Mouse (Mus musculus) heart, embryonic 14.5 days (tissue): ENCODE results near the gene Gm17617. TPM values are rescaled to one million over a fixed set of nuclear protein-coding genes. Genes with fewer than 3 reads are reported as not detected.

Experiments
- ATAC-seq: fragments of 200-750 bp; cut with Nextera tagmentation; 2 replicates; pipeline ENCODE4 v1.8.0; 2017; ENCODE audit warnings: low read depth, moderate TSS enrichment; ENCODE audit not compliant: insufficient number of reproducible peaks, insufficient read depth, low FRiP score
- H3K27ac ChIP-seq, 2 experiments: fragments of 200-500 bp in 1 of 2; fragments of 300-500 bp in 1 of 2; sonication (generic) in 1 of 2; replicated peaks in 1 of 2; 2 replicates each; pipeline ENCODE4 v1.5.1; 2012 to 2014; ENCODE audit warnings: low read depth in 2 of 2, low read length in 2 of 2, control low read depth in 1 of 2, mild to moderate bottlenecking in 1 of 2, mixed read lengths in 1 of 2; ENCODE audit not compliant: control insufficient read depth in 1 of 2, insufficient read depth in 1 of 2
- H3K27me3 ChIP-seq: fragments of 300-500 bp; sonication (generic); 2 replicates; pipeline ENCODE4 v1.6.1; 2014; ENCODE audit warnings: mild to moderate bottlenecking, low read length, control low read depth; ENCODE audit not compliant: control insufficient read depth, insufficient read depth
- H3K36me3 ChIP-seq: fragments of 300-500 bp; sonication (generic); 2 replicates; pipeline ENCODE4 v1.6.1; 2014; ENCODE audit warnings: mild to moderate bottlenecking, control low read depth, low read length, mixed read lengths; ENCODE audit not compliant: control insufficient read depth, insufficient read depth
- H3K4me1 ChIP-seq, 2 experiments: fragments of 200-500 bp in 1 of 2; fragments of 300-500 bp in 1 of 2; sonication (generic) in 1 of 2; 2 replicates each; pipeline ENCODE4 v1.6.1; 2012 to 2014; ENCODE audit warnings: low read length in 2 of 2, control low read depth in 1 of 2, mixed read lengths in 1 of 2; ENCODE audit not compliant: control insufficient read depth in 2 of 2, insufficient read depth in 2 of 2
- H3K4me2 ChIP-seq: fragments of 300-500 bp; sonication (generic); 2 replicates; pipeline ENCODE4 v1.6.1; 2014; ENCODE audit warnings: mild to moderate bottlenecking, low read length
- H3K4me3 ChIP-seq, 2 experiments: fragments of 200-500 bp in 1 of 2; fragments of 300-500 bp in 1 of 2; sonication (generic) in 1 of 2; 2 replicates each; pipeline ENCODE4 v1.5.1; 2012 to 2014; ENCODE audit warnings: low read length in 2 of 2, mild to moderate bottlenecking in 2 of 2, control low read depth in 1 of 2, low read depth in 1 of 2, moderate library complexity in 1 of 2; ENCODE audit not compliant: control insufficient read depth in 1 of 2, insufficient read depth in 1 of 2
- H3K9ac ChIP-seq: fragments of 300-500 bp; sonication (generic); 2 replicates; pipeline ENCODE4 v1.6.1; 2014; ENCODE audit warnings: mild to moderate bottlenecking, low read length
- H3K9me3 ChIP-seq: fragments of 300-500 bp; sonication (generic); 2 replicates; pipeline ENCODE4 v1.6.1; 2016; ENCODE audit warnings: low read length, control low read depth; ENCODE audit not compliant: control insufficient read depth
- WGBS: fragments of 180-500 bp; shearing (Covaris S2); extraction: QIAGEN DNeasy Blood & Tissue Kit; methylation state at CpG from one replicate; pipeline ENCODE4 v1.1.7; 2014; 5-methylcytosine and 5-hydroxymethylcytosine counted together
- polyA plus RNA-seq: library from polyadenylated mRNA; unstranded; fragments of >200 nt; fragmentation: Nextera tagmentation; extraction: Ambion mirVana; gene quantifications from 2 replicates; pipeline ENCODE4 v1.2.1, GENCODE M21; 2014

Gene Gm17617
- not detected in 2 replicates for polyA plus RNA-seq

- ATAC-seq = no peak
- no peaks in the 10 kb centered on the region for H3K4me1 ChIP-seq
- H3K4me2 ChIP-seq = no peak within 1 kb of the TSS
- no peaks in the 10 kb centered on the region for H3K9me3 ChIP-seq
- no peaks in the 10 kb centered on the region for H3K27me3 ChIP-seq
- H3K36me3 ChIP-seq = peaks cover 60% of the 10 kb centered on the region
- no peak within 1 kb of the TSS for H3K9ac ChIP-seq
- WGBS = 85% methylated on average over 2 of the region's 2 CpGs
- no peak within 1 kb of the TSS for H3K4me3 ChIP-seq
- no peak within 1 kb of the TSS for H3K27ac ChIP-seq
Observed at GRCm38 (mm10) chr13:55133448-55133847, at the start of gene Gm17617. TSS of gene Gm17617 (minus strand) at chr13:55133548.

- Histone ChIP-seq H3K9ac (peak overlapping the region; percentile 73), H3K4me3 (peak overlapping the region; percentile 40 to 43), H3K27ac (peak overlapping the region; percentile 79 to 85), H3K36me3 (no peaks in the 10 kb centered on the region), H3K27me3 (no peaks in the 10 kb centered on the region), H3K9me3 (no peaks in the 10 kb centered on the region), H3K4me2 (peak overlapping the region; percentile 74), H3K4me1 (peaks cover 0 to 5% of the 10 kb centered on the region in 2 experiments; a peak in 1 of 4 replicates)
- peak; percentile 76 for ATAC-seq
- WGBS = 4% methylated on average over 23 of the region's 23 CpGs
Observed at GRCm38 (mm10) chr13:55182173-55182894, 49.0 kb upstream of the Gm17617 start.

- ATAC-seq = no peak
- H3K4me2 ChIP-seq = peak overlapping the region; percentile 74
- no peaks in the 10 kb centered on the region for H3K9me3 ChIP-seq
- no peaks in the 10 kb centered on the region for H3K27me3 ChIP-seq
- H3K36me3 ChIP-seq = no peaks in the 10 kb centered on the region
- H3K27ac ChIP-seq = peak overlapping the region; percentile 79 to 85; a peak in 2 of 4 replicates
- 74% methylated on average over 2 of the region's 2 CpGs for WGBS
- peaks cover 0 to 5% of the 10 kb centered on the region in 2 experiments; a peak in 1 of 4 replicates for H3K4me1 ChIP-seq
- H3K9ac ChIP-seq = peak overlapping the region; percentile 73; the same call in 1 of the 2 replicates
- peak overlapping the region; percentile 40 to 43; a peak in 3 of 4 replicates for H3K4me3 ChIP-seq
Observed at GRCm38 (mm10) chr13:55181786-55182172, 48.4 kb upstream of the Gm17617 start.

GRCm38 (mm10) chr13:55179591-55179990 is 46.2 kb upstream of the Gm17617 start:
- Histone ChIP-seq H3K4me1 (peaks cover 0 to 5% of the 10 kb centered on the region in 2 experiments; a peak in 1 of 4 replicates), H3K36me3 (no peaks in the 10 kb centered on the region), H3K9ac (no peak overlapping the region), H3K4me2 (no peak overlapping the region), H3K27me3 (no peaks in the 10 kb centered on the region), H3K9me3 (no peaks in the 10 kb centered on the region), H3K27ac (no peak overlapping the region), H3K4me3 (no peak overlapping the region)
- 83% methylated on average over 3 of the region's 3 CpGs for WGBS
- ATAC-seq = no peak

DNA sequence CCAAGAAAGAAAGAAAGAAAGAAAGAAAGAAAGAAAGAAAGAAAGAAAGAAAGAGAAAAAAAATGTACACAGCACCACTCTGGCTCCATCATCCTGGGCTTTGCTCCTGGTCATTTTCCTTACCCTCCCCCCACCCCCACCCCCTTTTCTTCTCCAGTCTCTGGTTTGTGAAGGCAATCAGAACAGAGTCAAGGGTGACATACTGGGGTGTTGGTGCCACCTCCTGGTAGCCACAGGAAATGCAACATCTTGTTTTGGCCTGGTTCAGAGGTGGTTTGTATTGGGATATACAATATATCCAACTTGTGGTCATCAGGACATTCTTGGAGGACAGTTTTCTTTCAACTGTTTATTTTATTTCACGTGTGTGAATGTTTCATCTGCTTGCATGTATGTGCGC is 45.2 kb upstream of the Gm17617 start:
- Histone ChIP-seq H3K4me1 (peaks cover 0 to 5% of the 10 kb centered on the region in 2 experiments; a peak in 1 of 4 replicates), H3K9me3 (no peaks in the 10 kb centered on the region), H3K4me2 (no peak overlapping the region), H3K9ac (no peak overlapping the region), H3K4me3 (no peak overlapping the region), H3K36me3 (no peaks in the 10 kb centered on the region), H3K27ac (no peak overlapping the region), H3K27me3 (no peaks in the 10 kb centered on the region)
- 29% methylated on average over 2 of the region's 2 CpGs for WGBS
- no peak for ATAC-seq

GRCm38 (mm10) chr13:55177903-55178496 is 44.7 kb upstream of the Gm17617 start:
- no peak overlapping the region for H3K4me3 ChIP-seq
- no peaks in the 10 kb centered on the region for H3K27me3 ChIP-seq
- H3K4me1 ChIP-seq = peaks cover 0 to 5% of the 10 kb centered on the region in 2 experiments; a peak in 1 of 4 replicates
- no peak for ATAC-seq
- H3K36me3 ChIP-seq = no peaks in the 10 kb centered on the region
- H3K4me2 ChIP-seq = no peak overlapping the region
- H3K9ac ChIP-seq = no peak overlapping the region
- WGBS = 64% methylated on average over 4 of the region's 4 CpGs
- no peak overlapping the region for H3K27ac ChIP-seq
- H3K9me3 ChIP-seq = no peaks in the 10 kb centered on the region

GRCm38 (mm10) chr13:55176265-55176664 is 42.9 kb upstream of the Gm17617 start:
- H3K4me3 ChIP-seq = no peak overlapping the region
- WGBS = 73% methylated on average over 6 of the region's 6 CpGs
- no peak overlapping the region for H3K27ac ChIP-seq
- peaks cover 8 to 10% of the 10 kb centered on the region in 2 experiments; a peak in 3 of 4 replicates for H3K4me1 ChIP-seq
- H3K27me3 ChIP-seq = no peaks in the 10 kb centered on the region
- H3K9me3 ChIP-seq = no peaks in the 10 kb centered on the region
- H3K36me3 ChIP-seq = no peaks in the 10 kb centered on the region
- no peak overlapping the region for H3K4me2 ChIP-seq
- ATAC-seq = no peak
- no peak overlapping the region for H3K9ac ChIP-seq
